32 mouse cellular contexts compared by ENCODE assay signal in the genomic region with DNA sequence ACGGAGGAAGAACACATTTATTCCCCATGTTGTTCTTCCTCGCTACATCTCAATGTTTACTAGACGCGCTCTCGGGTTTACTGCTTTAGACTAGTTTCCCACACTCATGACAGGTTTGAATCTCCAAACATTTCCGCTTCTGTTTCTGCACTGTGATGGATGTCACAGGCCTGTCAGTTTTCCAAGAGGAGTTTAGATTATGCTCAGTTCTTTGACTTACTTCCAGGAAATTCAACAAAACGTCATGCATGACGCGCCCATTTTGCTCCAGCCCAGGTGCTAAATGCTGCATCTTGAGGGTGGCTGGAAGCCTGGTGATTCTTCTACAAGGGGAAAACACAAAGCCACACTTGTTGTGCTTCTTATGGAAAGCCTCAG. TPM values are rescaled to one million over a fixed set of nuclear protein-coding genes. Genes with fewer than 3 reads are reported as not detected.
DNase-seq lines count a peak whose midpoint lies in the region; ATAC-seq and TF ChIP-seq lines count a peak whose summit lies in the region.
"Had no signal": no experiment of that assay in that cellular context is flagged by ENCODE, and none has a peak within 500 bp of the region (broad histone marks: within the 10 kb centered on the region; RNA-seq: fewer than 3 reads in every experiment).

No protein-coding gene starts in this region.

- no peaks in the 10 kb centered on the region for H3K36me3 ChIP-seq in forebrain, postnatal 0 days (ENCODE audit: insufficient read depth)
- no peaks in the 10 kb centered on the region for H3K36me3 ChIP-seq in forebrain, embryonic 12.5 days (replicated peaks)
- no peaks in the 10 kb centered on the region for H3K36me3 ChIP-seq in kidney, postnatal 0 days (ENCODE audit: insufficient read depth, low read length)
- no peaks in the 10 kb centered on the region for H3K36me3 ChIP-seq in lung, postnatal 0 days (ENCODE audit: insufficient read depth, low read length)
- H3K36me3 ChIP-seq: hindbrain, embryonic 12.5 days; limb, embryonic 12.5 days; midbrain, embryonic 15.5 days; neural tube, embryonic 13.5 days had no signal

- no peak overlapping the region for H3K9ac ChIP-seq in forebrain, postnatal 0 days
- H3K9ac ChIP-seq in forebrain, embryonic 12.5 days: no peak overlapping the region
- H3K9ac ChIP-seq in kidney, postnatal 0 days (ENCODE audit: low read depth, low read length): no peak overlapping the region
- no peak overlapping the region for H3K9ac ChIP-seq in lung, postnatal 0 days (replicated peaks; ENCODE audit: low read depth)
- H3K9ac ChIP-seq: hindbrain, embryonic 12.5 days; limb, embryonic 12.5 days; liver, postnatal 0 days; midbrain, embryonic 15.5 days; neural tube, embryonic 13.5 days had no signal

- TF ChIP-seq EP300 in lung, postnatal 0 days (IDR thresholded peaks at IDR 0.05): no peak

- 61% methylated on average over 9 of the region's 9 CpGs for WGBS in forebrain, postnatal 0 days
- 92% methylated on average over 9 of the region's 9 CpGs for WGBS in forebrain, embryonic 12.5 days
- WGBS in kidney, postnatal 0 days: 37% methylated on average over 9 of the region's 9 CpGs
- WGBS in lung, postnatal 0 days: 42% methylated on average over 9 of the region's 9 CpGs

- no peak overlapping the region for H3K4me2 ChIP-seq in forebrain, postnatal 0 days (ENCODE audit: low read depth)
- H3K4me2 ChIP-seq in forebrain, embryonic 12.5 days: no peak overlapping the region
- no peak overlapping the region for H3K4me2 ChIP-seq in kidney, postnatal 0 days (ENCODE audit: low read length)
- no peak overlapping the region for H3K4me2 ChIP-seq in lung, postnatal 0 days (replicated peaks; ENCODE audit: low read depth, low read length)
- H3K4me2 ChIP-seq: hindbrain, embryonic 12.5 days; limb, embryonic 12.5 days; liver, embryonic 11.5 days; midbrain, embryonic 15.5 days; neural tube, embryonic 13.5 days had no signal

- no peaks in the 10 kb centered on the region for H3K4me1 ChIP-seq in forebrain, postnatal 0 days (ENCODE audit: insufficient read depth)
- no peaks in the 10 kb centered on the region for H3K4me1 ChIP-seq in forebrain, embryonic 12.5 days
- 0 out of 2 replicates have a peak, but pooled peaks cover 9% of the 10 kb centered on the region for H3K4me1 ChIP-seq in kidney, postnatal 0 days (replicated peaks; ENCODE audit: insufficient read depth, low read length)
- H3K4me1 ChIP-seq in lung, postnatal 0 days (ENCODE audit: insufficient read depth, low read depth, low read length): 0 out of 2 replicates have a peak, but pooled peaks cover 4% of the 10 kb centered on the region
- H3K4me1 ChIP-seq: hindbrain, embryonic 12.5 days; midbrain, embryonic 15.5 days; neural tube, embryonic 13.5 days had no signal

- TF ChIP-seq CTCF in forebrain, postnatal 0 days (IDR thresholded peaks at IDR 0.05; ENCODE audit: low read depth): no peak
- no peak for TF ChIP-seq CTCF in kidney, postnatal 0 days (IDR thresholded peaks at IDR 0.05; ENCODE audit: low read depth)
- TF ChIP-seq CTCF in lung, postnatal 0 days (IDR thresholded peaks at IDR 0.05): no peak

- H3K27me3 ChIP-seq in forebrain, postnatal 0 days (ENCODE audit: insufficient read depth, low read length): no peaks in the 10 kb centered on the region
- H3K27me3 ChIP-seq in forebrain, embryonic 12.5 days: no peaks in the 10 kb centered on the region
- H3K27me3 ChIP-seq in kidney, postnatal 0 days (ENCODE audit: insufficient read depth, low read length): no peaks in the 10 kb centered on the region
- H3K27me3 ChIP-seq in lung, postnatal 0 days (replicated peaks; ENCODE audit: insufficient read depth, low read length): no peaks in the 10 kb centered on the region
- H3K27me3 ChIP-seq: hindbrain, embryonic 12.5 days; limb, embryonic 12.5 days; midbrain, embryonic 15.5 days; neural tube, embryonic 13.5 days had no signal

- H3K9me3 ChIP-seq in forebrain, postnatal 0 days (ENCODE audit: low read length): no peaks in the 10 kb centered on the region
- H3K9me3 ChIP-seq in forebrain, embryonic 12.5 days: no peaks in the 10 kb centered on the region
- no peaks in the 10 kb centered on the region for H3K9me3 ChIP-seq in kidney, postnatal 0 days (replicated peaks; ENCODE audit: low read length)
- no peaks in the 10 kb centered on the region for H3K9me3 ChIP-seq in lung, postnatal 0 days (ENCODE audit: low read length)
- H3K9me3 ChIP-seq: hindbrain, embryonic 12.5 days; limb, embryonic 12.5 days; midbrain, embryonic 15.5 days; neural tube, embryonic 13.5 days had no signal

- H3K27ac ChIP-seq in forebrain, postnatal 0 days (ENCODE audit: low read depth, low read length): no peak overlapping the region
- H3K27ac ChIP-seq in forebrain, embryonic 12.5 days: no peak overlapping the region
- H3K27ac ChIP-seq in kidney, postnatal 0 days: no peak overlapping the region
- H3K27ac ChIP-seq in lung, postnatal 0 days (ENCODE audit: low read length): no peak overlapping the region
- H3K27ac ChIP-seq: hindbrain, embryonic 12.5 days; layer of hippocampus, adult 2 months; limb, embryonic 12.5 days; midbrain, embryonic 15.5 days; neural tube, embryonic 13.5 days had no signal

- H3K4me3 ChIP-seq in forebrain, postnatal 0 days (ENCODE audit: low read depth, low read length): no peak overlapping the region
- no peak overlapping the region for H3K4me3 ChIP-seq in forebrain, embryonic 12.5 days (replicated peaks)
- no peak overlapping the region for H3K4me3 ChIP-seq in kidney, postnatal 0 days (replicated peaks; ENCODE audit: low read depth, low read length)
- H3K4me3 ChIP-seq in lung, postnatal 0 days (ENCODE audit: low read depth, low read length): no peak overlapping the region
- H3K4me3 ChIP-seq: hindbrain, embryonic 12.5 days; layer of hippocampus, adult 2 months; limb, embryonic 12.5 days; midbrain, embryonic 15.5 days; myocyte; neural tube, embryonic 13.5 days had no signal

- peak; percentile 56 for ATAC-seq in forebrain, postnatal 0 days
- ATAC-seq in forebrain, embryonic 12.5 days (ENCODE audit: low FRiP score): no peak
- ATAC-seq in kidney, postnatal 0 days (replicated peaks; ENCODE audit: low FRiP score, low read depth): no peak
- peak; percentile 23; the same call in 1 of the 2 replicates for ATAC-seq in lung, postnatal 0 days
- ATAC-seq: forebrain, embryonic 16.5 days; liver, postnatal 0 days; midbrain, embryonic 15.5 days had no signal

- peak; percentile 39 for DNase-seq in forebrain, postnatal 0 days
- DNase-seq in kidney, postnatal 0 days (ENCODE audit: low spot score): peak; percentile 36
- DNase-seq in kidney, postnatal 14 days: no peak
- peak; percentile 37 for DNase-seq in 3T3-L1 (ENCODE audit: low read depth, low spot score)
- peak; percentile 36 for DNase-seq in lung, postnatal 0 days (ENCODE audit: low spot score)
- DNase-seq in right cerebral cortex, adult 18-20 months: no peak
- no peak for DNase-seq in thymus, postnatal 4 days
- DNase-seq: adrenal gland, postnatal 25 days; cerebellum, adult 9-10 months; gastrocnemius, postnatal 25 days; kidney, postnatal 25 days; liver, postnatal 0 days; retina, postnatal 1 day; thymus, postnatal 25 days had no signal

RNA-seq across cellular contexts. Expression of a gene that starts 40.1 kb away (rescaled TPM):
- 3.8 and 4.2 TPM in 2 replicates for total RNA-seq in forebrain, postnatal 0 days (2014; rRNA removed)
- 3.7 and 4.2 TPM in 2 replicates for polyA plus RNA-seq in forebrain, postnatal 0 days (2015; fragmentation: Nextera tagmentation; extraction: Ambion mirVana)
- 2.2 and 2.7 TPM in 2 replicates for polyA plus RNA-seq in forebrain, embryonic 12.5 days (2016; fragmentation: Nextera tagmentation; extraction: Ambion mirVana)
- 33.5 and 37.0 TPM in 2 replicates for polyA plus RNA-seq in kidney, postnatal 0 days (2015; fragmentation: Nextera tagmentation; extraction: Ambion mirVana)
- polyA plus RNA-seq in lung, postnatal 0 days (2015; fragmentation: Nextera tagmentation; extraction: Ambion mirVana): 10.2 and 11.3 TPM in 2 replicates

RNA-seq across cellular contexts. Expression of a gene that starts 43.8 kb away (rescaled TPM):
- not detected in 2 replicates for total RNA-seq in forebrain, postnatal 0 days (2014; rRNA removed)
- not detected in 2 replicates for polyA plus RNA-seq in forebrain, postnatal 0 days (2015; fragmentation: Nextera tagmentation; extraction: Ambion mirVana)
- not detected in 2 replicates for polyA plus RNA-seq in forebrain, embryonic 12.5 days (2016; fragmentation: Nextera tagmentation; extraction: Ambion mirVana)
- polyA plus RNA-seq in kidney, postnatal 0 days (2015; fragmentation: Nextera tagmentation; extraction: Ambion mirVana): not detected in 2 replicates
- not detected in 2 replicates for polyA plus RNA-seq in lung, postnatal 0 days (2015; fragmentation: Nextera tagmentation; extraction: Ambion mirVana)
- total RNA-seq: adrenal gland, postnatal 25 days; ES-E14; gastrocnemius, postnatal 25 days; heart, adult 8-10 months; heart, postnatal 25 days; layer of hippocampus, adult 2 months; layer of hippocampus, postnatal 25 days; left cerebral cortex, postnatal 10 days had no signal
- polyA plus RNA-seq: cortical plate, adult 2 months; embryonic facial prominence, embryonic 11.5 days; forebrain, embryonic 16.5 days; heart, embryonic 14.5 days; hindbrain, embryonic 12.5 days; limb, embryonic 12.5 days; liver, embryonic 11.5 days; liver, postnatal 0 days; midbrain, embryonic 15.5 days; myocyte; neural tube, embryonic 13.5 days; spleen, adult 2 months had no signal

Comparison
In these comparisons a context has a peak if more than half of its experiments do, and no peak if none do; other contexts are left out.
1. ATAC-seq: peak in forebrain, postnatal 0 days (single experiment) and lung, postnatal 0 days (single experiment); none in forebrain, embryonic 12.5 days (single experiment) and kidney, postnatal 0 days (single experiment).
2. DNase-seq: peak in forebrain, postnatal 0 days (single experiment), kidney, postnatal 0 days (single experiment), 3T3-L1 (single experiment) and lung, postnatal 0 days (single experiment); none in kidney, postnatal 14 days (single experiment), right cerebral cortex, adult 18-20 months (single experiment) and thymus, postnatal 4 days (single experiment).